Mouse (Mus musculus): ENCODE data around the gene 4933424G06Rik.
"Not testable (repeated sequence)": the region's sequence is repeated elsewhere in the genome, so short reads cannot be mapped to it uniquely, and the experiment has no call there.

4933424G06Rik gene

GRCm38 (mm10) chr1:36709854-36710280 lies at the start of gene 4933424G06Rik:
Gene 4933424G06Rik (plus strand): TSS chr1:36710149.
- peak; percentile 96 for DNase-seq (ENCODE audit: low read depth, low spot score)

- no peak for DNase-seq (ENCODE audit: low read depth, low spot score)
Observed at GRCm38 (mm10) chr1:36664457-36664856, 45.5 kb upstream of the 4933424G06Rik start.

GRCm38 (mm10) chr1:36665165-36665723 lies 44.7 kb upstream of the 4933424G06Rik start:
- no peak for DNase-seq (ENCODE audit: low read depth, low spot score)

GRCm38 (mm10) chr1:36665934-36666333 lies 44.0 kb upstream of the 4933424G06Rik start:
- DNase-seq (ENCODE audit: low read depth, low spot score), result no peak

GRCm38 (mm10) chr1:36668007-36668406 lies 41.9 kb upstream of the 4933424G06Rik start:
- DNase-seq (ENCODE audit: low read depth, low spot score), result not testable (repeated sequence)

GRCm38 (mm10) chr1:36670256-36670655 lies 39.7 kb upstream of the 4933424G06Rik start:
- DNase-seq (ENCODE audit: low read depth, low spot score), result no peak

- no peak for DNase-seq (ENCODE audit: low read depth, low spot score)
Observed at GRCm38 (mm10) chr1:36671260-36671659, 38.7 kb upstream of the 4933424G06Rik start.

- DNase-seq (ENCODE audit: low read depth, low spot score), result no peak
Observed at GRCm38 (mm10) chr1:36672648-36673350, 37.1 kb upstream of the 4933424G06Rik start.

GRCm38 (mm10) chr1:36674936-36675335 lies 35.0 kb upstream of the 4933424G06Rik start:
- DNase-seq (ENCODE audit: low read depth, low spot score), result no peak

- DNase-seq (ENCODE audit: low read depth, low spot score), result no peak
Observed at GRCm38 (mm10) chr1:36680893-36681292, 29.1 kb upstream of the 4933424G06Rik start.

- no peak for DNase-seq (ENCODE audit: low read depth, low spot score)
Observed at GRCm38 (mm10) chr1:36682620-36683355, 27.2 kb upstream of the 4933424G06Rik start, which contains the start of gene Fam178b. Gene Fam178b (minus strand): TSS chr1:36683183.

- DNase-seq (ENCODE audit: low read depth, low spot score), result peak; percentile 62
Observed at GRCm38 (mm10) chr1:36683810-36684467, 26.0 kb upstream of the 4933424G06Rik start.

GRCm38 (mm10) chr1:36690671-36691235 lies 19.2 kb upstream of the 4933424G06Rik start:
- no peak for DNase-seq (ENCODE audit: low read depth, low spot score)

- DNase-seq (ENCODE audit: low read depth, low spot score), result peak; percentile 94
Observed at GRCm38 (mm10) chr1:36691271-36692155, 18.4 kb upstream of the 4933424G06Rik start, which contains the start of gene Cox5b. Gene Cox5b (plus strand): TSS chr1:36691449.

GRCm38 (mm10) chr1:36694871-36695270 lies 15.1 kb upstream of the 4933424G06Rik start:
- DNase-seq (ENCODE audit: low read depth, low spot score), result no peak

GRCm38 (mm10) chr1:36696411-36696810 lies 13.5 kb upstream of the 4933424G06Rik start:
- DNase-seq (ENCODE audit: low read depth, low spot score), result no peak

GRCm38 (mm10) chr1:36697030-36697429 lies 12.9 kb upstream of the 4933424G06Rik start:
- no peak for DNase-seq (ENCODE audit: low read depth, low spot score)

GRCm38 (mm10) chr1:36707166-36707565 lies 2.8 kb upstream of the 4933424G06Rik start:
- no peak for DNase-seq (ENCODE audit: low read depth, low spot score)

GRCm38 (mm10) chr1:36707797-36708196 lies 2.2 kb upstream of the 4933424G06Rik start:
- no peak for DNase-seq (ENCODE audit: low read depth, low spot score)

- DNase-seq (ENCODE audit: low read depth, low spot score), result no peak
Observed at GRCm38 (mm10) chr1:36708626-36709025, 1.3 kb upstream of the 4933424G06Rik start.

All from brain, embryonic 18.5 days (tissue).